Mouse (Mus musculus): ENCODE results near the gene 4930451I11Rik.

- TF ChIP-seq MAZ (IDR thresholded peaks at IDR 0.05; ENCODE audit: low read depth, low read length) (no peak), CTCF (IDR thresholded peaks at IDR 0.05 in 2 of 3, conservative IDR thresholded peaks at IDR 0.05 in 1 of 3; ENCODE audit: control insufficient read depth in 1 of 3, insufficient read depth in 1 of 3, low read depth in 2 of 3, low read length in 3 of 3, poor library complexity in 1 of 3, severe bottlenecking in 1 of 3) (no peak), EP300 (IDR thresholded peaks at IDR 0.05; ENCODE audit: low read depth in 1 of 2, low read length in 2 of 2) (no peak), POLR2A (IDR thresholded peaks at IDR 0.05; ENCODE audit: control insufficient read depth in 1 of 2, insufficient read depth in 1 of 2, low read depth in 1 of 2, low read length in 2 of 2, poor library complexity in 1 of 2) (no peak), BHLHE40 (IDR thresholded peaks at IDR 0.05; ENCODE audit: borderline replicate concordance, low read depth, low read length) (no peak), CHD2 (IDR thresholded peaks at IDR 0.05; ENCODE audit: low read length) (no peak), UBTF (IDR thresholded peaks at IDR 0.05; ENCODE audit: borderline replicate concordance, insufficient read depth, low read depth, low read length) (no peak), GATA1 (IDR thresholded peaks at IDR 0.05; ENCODE audit: low read depth, low read length) (no peak)
These were observed 45.8 kb upstream of the 4930451I11Rik start for GRCm38 (mm10) chr7:126877239-126877638.

Data from MEL (cell line).